In the genomic region with DNA sequence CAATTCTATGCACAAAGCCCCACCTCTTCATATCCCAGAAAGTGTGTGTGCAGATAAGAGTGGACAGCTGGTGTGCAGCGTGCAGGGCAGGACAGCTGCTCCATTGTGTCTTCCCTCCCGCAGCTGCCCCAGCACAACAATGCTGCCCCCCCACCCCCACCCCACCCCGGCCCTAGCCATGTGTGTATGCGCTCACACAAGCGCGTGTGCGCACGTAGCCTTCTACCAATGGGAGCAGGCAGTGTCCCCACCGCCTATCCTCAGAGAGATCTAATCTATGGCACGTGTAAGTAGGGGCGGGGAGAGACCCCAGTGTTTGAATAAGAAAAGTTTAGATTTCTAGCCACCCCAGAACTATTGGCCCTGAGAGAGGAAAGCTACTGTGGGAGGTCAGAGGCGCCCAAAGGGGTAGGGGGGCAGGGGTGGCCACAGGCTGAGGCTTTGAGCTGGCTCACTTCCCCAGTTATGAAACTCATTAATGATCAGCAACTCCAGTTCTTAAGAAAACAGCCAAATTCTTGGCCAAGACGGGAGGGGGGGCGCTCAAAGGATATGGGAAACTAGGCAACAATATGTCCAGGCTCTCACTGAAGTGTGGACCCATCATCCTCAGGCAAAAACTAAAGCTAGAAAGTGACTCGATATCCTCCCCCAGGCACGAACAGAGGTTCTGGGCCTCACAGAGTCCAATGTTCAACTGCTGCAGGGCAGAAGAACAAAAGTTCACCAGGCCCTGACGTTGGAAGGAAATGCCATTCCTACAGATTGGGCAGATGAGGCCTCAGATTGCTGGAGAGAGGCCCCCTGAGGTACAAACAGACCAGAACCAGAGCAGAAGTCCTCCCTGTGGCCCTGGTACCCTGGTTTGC, we compare ENCODE assay signal across 8 mouse cellular contexts. TPM values are rescaled to one million over a fixed set of nuclear protein-coding genes. Genes with fewer than 3 reads are reported as not detected.
DNase-seq lines count a peak whose midpoint lies in the region; ATAC-seq and TF ChIP-seq lines count a peak whose summit lies in the region.

No protein-coding gene starts in this region.

- H3K36me3 ChIP-seq in E14TG2a.4 (ENCODE audit: insufficient read depth, low read length) = peaks cover 51% of the 10 kb centered on the region
- 0 out of 2 replicates have a peak, but pooled peaks cover 7% of the 10 kb centered on the region for H3K36me3 ChIP-seq in intestine, embryonic 15.5 days
- peaks cover 73% of the 10 kb centered on the region for H3K36me3 ChIP-seq in midbrain, embryonic 10.5 days

- H3K4me3 ChIP-seq in E14TG2a.4 (replicated peaks; ENCODE audit: low read length) = peak overlapping the region; percentile 3; the same call in 1 of the 2 replicates
- peak overlapping the region; percentile 63 for H3K4me3 ChIP-seq in intestine, embryonic 15.5 days (replicated peaks)
- peak overlapping the region; percentile 88 for H3K4me3 ChIP-seq in midbrain, embryonic 10.5 days

- H3K27ac ChIP-seq in intestine, embryonic 15.5 days = peak overlapping the region; percentile 39
- peak overlapping the region; percentile 97 for H3K27ac ChIP-seq in midbrain, embryonic 10.5 days (replicated peaks)

- no peaks in the 10 kb centered on the region for H3K9me3 ChIP-seq in E14TG2a.4 (ENCODE audit: low read length)
- no peaks in the 10 kb centered on the region for H3K9me3 ChIP-seq in intestine, embryonic 15.5 days
- no peaks in the 10 kb centered on the region; the same call in 1 of the 2 replicates for H3K9me3 ChIP-seq in midbrain, embryonic 10.5 days (replicated peaks)

- no peak for TF ChIP-seq CTCF in E14TG2a.4 (conservative IDR thresholded peaks at IDR 0.05; ENCODE audit: low read length)

- peak overlapping the region; percentile 36; the same call in 1 of the 2 replicates for H3K9ac ChIP-seq in intestine, embryonic 15.5 days

- peak overlapping the region; percentile 99 for H3K4me2 ChIP-seq in intestine, embryonic 15.5 days (replicated peaks)

- DNase-seq in embryo, embryonic 9.5 days (ENCODE audit: extremely low spot score) = peak; percentile 39
- DNase-seq in midbrain, embryonic 10.5 days (ENCODE audit: low spot score) = peak; percentile 79
- DNase-seq in cerebellum, adult 9-10 months = no peak
- no peak for DNase-seq in right cerebral cortex, postnatal 25 days
- DNase-seq in left cerebral cortex, adult 8-10 months (ENCODE audit: low spot score in 2 of 2) = no peak
- DNase-seq in frontal cortex, adult 2 months (ENCODE audit: extremely low spot score in 1 of 2, low spot score in 1 of 2) = no peak

- peaks cover 63% of the 10 kb centered on the region for H3K4me1 ChIP-seq in E14TG2a.4 (replicated peaks; ENCODE audit: low read depth, low read length)
- H3K4me1 ChIP-seq in intestine, embryonic 15.5 days (replicated peaks) = peaks cover 38% of the 10 kb centered on the region
- peaks cover 88% of the 10 kb centered on the region for H3K4me1 ChIP-seq in midbrain, embryonic 10.5 days

- peaks cover 73% of the 10 kb centered on the region for H3K27me3 ChIP-seq in E14TG2a.4 (ENCODE audit: insufficient read depth, low read length)
- peaks cover 5% of the 10 kb centered on the region; the same call in 1 of the 2 replicates for H3K27me3 ChIP-seq in intestine, embryonic 15.5 days (replicated peaks)
- peaks cover 53% of the 10 kb centered on the region for H3K27me3 ChIP-seq in midbrain, embryonic 10.5 days (ENCODE audit: low read depth, poor library complexity, severe bottlenecking)

- 32% methylated on average over 17 of the region's 17 CpGs for WGBS in intestine, embryonic 15.5 days
- 38% methylated on average over 17 of the region's 17 CpGs for WGBS in midbrain, embryonic 10.5 days

- ATAC-seq in intestine, embryonic 15.5 days = peak; percentile 36

RNA-seq across cellular contexts. Expression of gene Dll1, which starts 4.5 kb away (rescaled TPM):
- 20.7 and 23.3 TPM in 2 replicates for polyA plus RNA-seq in intestine, embryonic 15.5 days (2015; fragmentation: Nextera tagmentation; extraction: Ambion mirVana)
- 68.1 and 80.9 TPM in 2 replicates for polyA plus RNA-seq in midbrain, embryonic 10.5 days (2016; fragmentation: Nextera tagmentation; extraction: Ambion mirVana)
- 10 to 100 TPM in 1 of 4 experiments, 1 to 10 TPM in 3; 5.8 to 10.6 (median 8.0) TPM for total RNA-seq in left cerebral cortex, adult 8-10 months (2022)
- 13.9 and 14.7 TPM in 2 replicates for polyA plus RNA-seq in frontal cortex, adult 2 months (2012; rRNA removed)

RNA-seq across cellular contexts. Expression of gene Fam120b, which starts 23.8 kb away (rescaled TPM):
- 26.9 and 27.7 TPM in 2 replicates for polyA plus RNA-seq in intestine, embryonic 15.5 days (2015; fragmentation: Nextera tagmentation; extraction: Ambion mirVana)
- 27.4 and 34.7 TPM in 2 replicates for polyA plus RNA-seq in midbrain, embryonic 10.5 days (2016; fragmentation: Nextera tagmentation; extraction: Ambion mirVana)
- 10 to 100 TPM; 44.8 to 48.3 (median 45.6) TPM for total RNA-seq in left cerebral cortex, adult 8-10 months (2022)
- 31.3 and 31.4 TPM in 2 replicates for polyA plus RNA-seq in frontal cortex, adult 2 months (2012; rRNA removed)

Comparison
In these comparisons a context has a peak if more than half of its experiments do, and no peak if none do; other contexts are left out.
1. H3K4me3 ChIP-seq: peak in every context shown above with its lines; median percentile 88 in midbrain, embryonic 10.5 days; 63 in intestine, embryonic 15.5 days; 3 in E14TG2a.4.
2. DNase-seq: peak in embryo, embryonic 9.5 days (single experiment) and midbrain, embryonic 10.5 days (single experiment); none in cerebellum, adult 9-10 months (single experiment), right cerebral cortex, postnatal 25 days (single experiment), left cerebral cortex, adult 8-10 months (0 of 2) and frontal cortex, adult 2 months (0 of 2).